Mouse (Mus musculus): ENCODE measurements around the gene Lpar6.

Gene Lpar6

DNA sequence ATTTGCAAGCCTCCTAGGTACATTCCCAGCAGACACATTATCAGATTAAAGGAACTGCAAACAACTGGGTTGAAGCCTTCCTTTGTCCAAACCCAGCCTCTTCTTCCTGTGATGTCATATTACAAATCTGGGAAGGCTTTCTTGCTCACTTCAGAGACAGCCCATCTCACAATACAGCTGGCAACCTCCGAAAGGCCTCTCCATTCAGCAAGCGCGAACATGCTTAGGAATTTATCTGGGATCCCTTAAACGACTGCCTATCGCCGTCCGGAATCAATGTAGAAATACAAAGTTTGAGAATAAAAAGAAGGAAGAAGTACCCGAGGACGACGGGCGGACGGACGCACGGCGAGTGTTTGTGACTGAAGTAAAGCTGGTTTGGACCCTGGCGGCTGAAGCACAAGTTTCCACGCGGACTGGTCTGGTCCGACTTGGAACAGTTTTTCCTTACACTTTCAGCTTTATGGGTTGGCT lies at the start of gene Lpar6:
Gene Lpar6, plus strand, starts transcription at position 48 of the 474 bp plus-strand sequence.
- DNase-seq: peak; percentile 74

DNA sequence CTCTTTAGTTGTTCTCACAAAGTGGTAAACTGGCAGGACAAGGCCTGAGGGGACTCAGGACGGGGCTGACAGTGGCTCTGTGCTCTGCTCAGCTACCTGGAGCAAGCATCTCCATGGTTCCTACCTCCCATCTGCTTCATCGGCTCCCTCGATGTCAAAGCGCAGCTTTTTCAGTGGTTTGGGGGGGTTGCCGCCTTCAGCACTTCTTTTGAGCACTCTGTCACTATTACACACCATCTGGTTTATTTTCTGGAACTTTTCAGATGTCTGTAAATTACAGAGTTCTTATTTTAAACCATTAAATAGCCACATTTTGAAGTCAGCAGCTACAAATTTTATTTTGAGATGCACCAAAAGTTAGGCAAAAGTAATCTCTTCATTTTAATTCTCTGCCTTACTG lies 38.6 kb upstream of the Lpar6 start:
- DNase-seq: no peak

DNA sequence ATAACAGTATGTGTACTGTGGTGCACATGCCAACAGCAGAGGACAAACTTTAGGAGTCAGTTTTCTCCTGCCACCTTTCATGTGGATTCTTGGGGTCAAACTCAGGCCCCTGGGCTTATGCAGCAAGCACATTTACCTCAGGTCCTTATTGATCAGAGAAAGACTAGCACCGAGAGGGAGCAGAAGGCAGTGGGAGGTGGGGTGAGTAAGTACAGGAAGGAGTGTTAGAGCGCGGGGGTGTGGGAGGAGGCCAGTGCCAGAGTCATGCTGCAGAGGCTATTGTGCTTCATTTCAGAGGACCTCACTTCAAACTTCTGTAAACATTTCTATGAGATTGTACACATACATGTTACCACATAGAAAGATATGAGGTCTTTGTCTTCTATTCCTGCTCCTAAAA lies 36.2 kb upstream of the Lpar6 start:
- no peak for DNase-seq

DNA sequence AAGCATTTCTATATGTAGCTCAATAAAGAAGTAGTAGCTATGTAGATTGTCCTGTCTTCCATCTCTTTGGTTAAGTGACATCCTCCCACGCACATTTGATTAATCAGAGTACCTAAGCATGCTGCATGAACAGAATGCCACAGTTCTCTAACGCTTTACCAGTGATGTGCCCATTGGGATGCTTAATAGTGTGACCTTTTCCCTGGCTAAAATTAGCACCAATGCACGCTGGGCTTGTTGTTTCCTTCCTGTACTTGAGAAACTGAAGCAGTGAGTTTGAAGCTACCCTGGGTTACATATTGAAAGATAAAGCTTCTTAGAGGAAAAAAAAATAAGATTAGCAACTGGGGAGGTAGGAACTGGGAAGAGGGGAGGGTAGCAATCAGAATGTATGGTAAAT lies 33.7 kb upstream of the Lpar6 start:
- no peak for DNase-seq

DNA sequence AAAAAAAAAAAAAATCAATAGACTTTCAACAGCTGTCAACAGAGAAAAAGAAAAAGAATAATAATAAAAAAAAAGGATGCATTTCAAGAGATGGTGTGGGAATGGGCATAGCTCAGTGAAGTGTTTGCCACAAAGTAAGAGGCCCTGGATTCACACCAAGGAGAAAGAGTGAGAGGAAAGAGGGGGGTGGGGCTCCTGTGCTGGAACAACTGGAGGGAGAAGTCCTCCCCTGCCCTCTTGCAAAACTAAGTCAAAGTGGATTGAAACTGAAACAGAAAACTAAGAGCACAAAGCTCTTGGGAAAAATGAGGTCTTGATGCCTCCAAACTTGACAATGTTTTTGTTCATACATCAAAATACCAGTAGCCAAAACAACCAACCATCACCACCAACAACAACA lies 28.4 kb upstream of the Lpar6 start:
- DNase-seq: no peak

DNA sequence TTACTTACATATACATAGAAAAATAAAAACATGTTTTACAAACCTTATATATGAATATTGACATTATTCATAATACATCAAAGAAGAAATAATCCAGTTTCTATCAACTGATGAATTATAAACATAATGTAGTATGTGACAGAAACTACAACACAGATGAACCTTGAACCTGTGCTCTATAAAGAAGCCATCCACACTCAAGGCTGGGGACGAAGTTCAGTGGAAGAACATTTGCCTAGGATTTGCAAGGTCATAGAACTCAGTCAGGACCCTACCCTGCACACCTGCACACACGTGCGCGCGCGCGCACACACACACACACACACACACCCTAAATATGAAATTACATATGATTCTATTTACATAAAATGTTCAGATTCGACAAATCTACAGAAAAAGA lies 27.5 kb upstream of the Lpar6 start:
- no peak for DNase-seq

DNA sequence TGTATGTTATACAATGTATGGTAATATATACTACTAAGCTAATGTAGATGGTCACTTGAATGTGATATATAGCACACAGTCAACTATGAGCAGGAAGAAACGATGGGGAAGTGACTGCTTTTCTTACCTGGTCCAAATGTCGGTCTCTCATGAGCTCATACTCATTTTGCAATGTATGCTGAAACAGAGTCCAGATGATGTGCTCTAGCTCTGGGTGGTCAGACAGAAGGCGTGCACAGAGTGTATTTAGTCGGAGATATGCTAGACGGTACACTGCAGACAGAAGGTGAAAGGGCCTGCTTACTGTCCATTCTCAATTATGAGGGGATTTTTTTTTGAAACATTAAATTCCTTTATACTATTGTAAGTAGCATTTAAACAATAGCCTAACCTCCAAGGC lies 26.2 kb upstream of the Lpar6 start:
- DNase-seq: no peak

DNA sequence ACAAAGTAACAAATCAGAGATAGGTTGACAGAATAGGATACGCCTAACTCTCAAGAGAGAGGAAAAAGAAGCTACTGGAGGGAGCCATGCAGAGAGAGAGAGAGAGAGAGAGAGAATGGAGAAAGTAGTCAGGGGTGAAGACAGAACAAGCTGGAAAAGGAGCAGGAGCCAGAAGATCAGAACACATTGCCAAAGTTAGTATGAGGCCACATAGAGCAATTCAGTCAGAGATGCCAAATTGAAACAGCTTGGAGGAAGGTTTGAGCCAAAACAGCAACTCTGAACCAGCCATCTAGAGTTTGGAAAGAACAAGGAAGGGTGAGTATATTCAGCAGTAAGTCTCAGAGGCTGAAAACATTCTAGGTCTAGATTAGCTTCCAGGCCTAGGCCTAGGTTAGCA lies 20.6 kb upstream of the Lpar6 start:
- DNase-seq: no peak

DNA sequence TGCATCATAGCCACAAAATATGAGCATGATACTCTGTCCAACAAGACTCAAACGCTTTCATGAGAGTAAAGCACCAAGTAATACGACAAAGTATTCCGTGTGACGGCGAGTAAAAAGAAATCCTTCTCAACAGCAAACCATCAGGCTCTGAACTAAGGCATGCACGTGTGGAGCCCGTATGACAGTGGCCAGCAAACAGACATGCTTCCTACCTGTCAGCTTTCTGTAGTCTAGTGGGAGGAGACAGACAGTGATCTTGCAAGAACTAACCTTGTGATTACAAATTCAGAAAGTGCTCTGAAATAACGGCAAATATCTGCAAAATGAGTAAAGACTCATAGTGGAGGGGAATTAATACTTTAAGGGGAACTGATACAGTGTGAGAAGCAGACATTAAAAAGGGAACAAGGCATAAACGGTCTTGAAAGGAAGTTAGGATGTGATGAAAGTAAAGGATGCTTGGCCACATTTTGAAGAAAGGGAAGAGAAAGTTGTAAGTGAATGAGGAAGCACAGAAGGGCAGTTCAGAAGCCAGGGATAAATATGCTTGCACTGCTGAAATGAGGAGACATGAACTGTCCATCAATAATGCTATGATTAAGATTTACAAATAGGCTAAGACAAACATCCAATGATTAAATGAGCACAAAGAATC lies 15.3 kb upstream of the Lpar6 start:
- DNase-seq: no peak

DNA sequence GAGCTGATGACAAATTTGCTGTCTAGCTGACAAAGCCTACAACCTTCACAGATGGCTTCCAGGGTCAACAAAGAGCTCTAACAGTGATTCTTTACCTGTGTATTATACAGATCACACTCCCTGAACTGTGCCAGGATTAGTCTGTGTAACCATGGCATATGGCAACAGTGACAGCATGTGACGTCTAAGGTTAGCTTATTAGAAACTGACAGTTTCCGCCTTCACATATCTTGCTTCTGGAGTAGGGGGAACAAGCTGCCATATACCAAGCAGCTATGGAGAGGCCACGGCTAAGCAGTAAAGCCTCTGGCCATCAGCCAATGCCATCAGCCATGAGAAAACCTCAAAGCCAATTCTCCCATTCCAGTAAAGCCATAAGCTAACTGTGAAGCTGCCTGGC lies 11.3 kb upstream of the Lpar6 start:
- DNase-seq: no peak

DNA sequence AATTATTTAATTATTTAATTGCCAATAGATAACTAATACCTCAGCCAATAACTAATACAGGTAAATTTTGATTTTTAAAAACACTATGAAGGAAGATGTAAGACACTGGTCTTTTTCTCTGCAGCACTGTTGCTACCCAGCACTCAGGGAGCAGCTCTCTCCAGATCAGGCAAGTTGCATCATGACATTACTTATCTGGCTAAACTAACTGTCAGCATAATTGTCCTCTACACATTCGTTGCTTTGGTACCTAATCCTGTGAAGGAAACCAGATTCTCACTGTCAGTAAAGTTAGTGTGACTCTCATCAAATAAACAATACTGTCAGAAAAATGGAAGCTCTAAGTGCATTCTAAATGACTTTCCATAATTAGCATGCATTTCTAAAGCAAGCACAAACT lies 10.8 kb upstream of the Lpar6 start:
- DNase-seq: no peak

DNA sequence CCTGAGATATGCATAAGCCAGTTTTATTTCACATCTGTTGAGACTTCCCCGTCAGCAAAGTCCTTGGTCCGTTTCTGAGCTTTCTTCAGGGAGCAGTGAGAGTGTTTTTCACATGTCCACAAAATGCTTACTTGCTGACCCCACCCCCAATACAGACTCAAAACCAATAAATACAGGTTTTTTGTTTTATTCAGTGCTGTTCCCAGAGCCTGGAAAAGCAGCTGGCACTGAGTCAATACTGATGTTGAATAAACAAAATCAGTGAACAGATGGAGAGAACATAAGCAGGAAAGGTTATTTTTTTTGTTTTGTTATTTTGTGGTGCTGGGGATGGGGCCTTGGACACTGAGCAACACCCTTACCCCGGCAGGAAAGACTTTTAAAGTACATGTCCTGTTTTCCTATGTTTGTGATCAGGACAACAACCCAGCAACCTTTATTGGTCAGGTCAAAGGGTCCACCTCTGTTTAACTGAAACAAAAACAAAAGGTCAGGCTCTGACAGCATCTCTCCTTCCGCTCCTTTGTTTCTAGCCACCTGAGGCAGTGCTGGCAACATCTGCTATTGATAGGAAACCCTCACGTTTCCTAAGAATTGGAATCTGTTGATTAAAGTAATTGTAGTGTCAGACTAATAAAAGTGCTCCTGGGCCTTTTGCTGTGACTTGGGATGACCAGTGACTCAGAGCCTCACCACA lies 6.3 kb upstream of the Lpar6 start:
- no peak for DNase-seq

DNA sequence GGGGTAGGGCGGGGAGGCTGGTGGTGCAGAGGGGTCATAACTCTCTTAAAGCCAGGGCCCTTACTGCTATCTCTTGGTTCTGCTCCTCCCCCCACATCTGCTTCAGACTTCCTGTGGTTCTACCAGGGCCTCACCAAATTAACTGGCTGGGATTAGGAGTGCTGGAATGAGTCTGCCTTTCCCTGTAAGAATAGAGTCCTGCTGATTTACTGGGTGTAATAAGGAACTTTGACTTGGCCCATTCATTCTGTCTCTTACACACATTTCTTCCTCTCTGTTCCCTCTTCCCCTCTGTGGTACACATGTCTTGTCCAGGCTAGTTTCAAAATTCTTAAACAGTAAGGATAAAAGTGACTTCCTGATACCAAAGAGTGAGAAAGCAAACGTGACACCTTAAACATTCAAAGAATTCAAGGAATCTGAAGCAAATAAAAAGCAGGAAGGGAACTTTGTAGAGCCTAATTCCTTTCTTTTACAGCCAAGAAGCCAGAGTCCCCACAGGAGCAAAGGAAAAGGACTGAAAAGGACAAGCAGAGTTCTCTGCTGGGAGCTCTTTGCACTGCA lies 3.1 kb upstream of the Lpar6 start:
- no peak for DNase-seq

DNA sequence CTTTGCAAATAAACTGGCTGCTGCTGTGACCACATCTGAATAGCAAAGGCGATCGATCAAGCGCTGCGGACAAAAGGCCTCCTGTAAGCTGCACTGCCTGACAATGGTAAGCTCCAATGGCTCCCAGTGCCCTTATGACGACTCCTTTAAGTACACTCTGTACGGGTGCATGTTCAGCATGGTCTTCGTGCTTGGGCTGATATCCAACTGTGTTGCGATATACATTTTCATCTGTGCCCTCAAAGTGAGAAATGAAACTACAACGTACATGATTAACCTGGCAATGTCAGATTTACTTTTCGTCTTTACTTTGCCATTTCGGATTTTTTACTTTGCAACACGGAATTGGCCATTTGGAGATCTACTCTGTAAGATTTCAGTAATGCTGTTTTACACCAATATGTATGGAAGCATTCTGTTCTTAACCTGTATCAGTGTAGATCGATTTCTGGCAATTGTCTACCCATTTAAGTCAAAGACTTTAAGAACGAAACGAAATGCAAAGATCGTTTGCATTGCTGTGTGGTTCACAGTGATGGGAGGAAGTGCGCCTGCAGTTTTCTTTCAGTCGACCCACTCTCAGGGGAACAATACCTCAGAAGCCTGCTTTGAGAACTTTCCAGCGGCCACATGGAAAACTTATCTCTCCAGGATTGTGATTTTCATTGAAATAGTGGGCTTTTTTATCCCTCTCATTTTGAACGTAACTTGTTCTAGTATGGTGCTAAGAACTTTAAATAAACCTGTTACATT lies 979 bp downstream of the Lpar6 start:
- peak; percentile 65 for DNase-seq

DNA sequence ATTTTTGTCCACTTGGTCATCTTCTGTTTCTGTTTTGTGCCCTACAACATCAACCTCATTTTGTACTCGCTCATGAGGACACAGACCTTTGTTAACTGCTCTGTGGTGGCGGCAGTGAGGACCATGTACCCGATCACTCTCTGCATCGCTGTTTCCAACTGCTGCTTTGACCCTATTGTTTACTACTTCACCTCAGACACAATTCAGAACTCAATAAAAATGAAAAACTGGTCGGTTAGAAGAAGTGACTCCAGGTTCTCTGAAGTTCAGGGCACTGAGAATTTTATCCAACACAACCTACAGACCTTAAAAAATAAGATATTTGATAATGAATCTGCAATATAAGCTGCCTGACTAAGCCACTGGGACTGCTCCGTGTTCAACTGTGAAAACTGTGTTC lies 1.6 kb downstream of the Lpar6 start:
- DNase-seq: peak; percentile 27

DNA sequence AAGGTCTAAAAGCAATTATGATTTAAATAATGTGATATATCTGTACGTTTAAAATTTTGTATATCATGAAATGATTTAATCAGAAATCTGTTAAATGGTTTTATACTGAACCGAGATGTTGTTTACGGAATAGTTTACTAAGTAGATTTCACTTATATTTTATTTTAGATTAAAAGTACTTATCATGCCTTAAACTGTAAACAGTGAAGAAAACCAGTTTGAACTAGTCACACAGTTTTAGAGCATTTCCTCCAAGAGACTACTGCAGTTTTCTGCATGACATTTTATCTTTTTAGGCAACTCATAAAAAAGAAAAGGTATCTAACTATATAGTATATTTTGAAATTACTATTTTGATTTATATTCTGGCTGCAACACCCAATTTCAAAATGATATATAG lies 2.2 kb downstream of the Lpar6 start:
- DNase-seq: no peak

DNA sequence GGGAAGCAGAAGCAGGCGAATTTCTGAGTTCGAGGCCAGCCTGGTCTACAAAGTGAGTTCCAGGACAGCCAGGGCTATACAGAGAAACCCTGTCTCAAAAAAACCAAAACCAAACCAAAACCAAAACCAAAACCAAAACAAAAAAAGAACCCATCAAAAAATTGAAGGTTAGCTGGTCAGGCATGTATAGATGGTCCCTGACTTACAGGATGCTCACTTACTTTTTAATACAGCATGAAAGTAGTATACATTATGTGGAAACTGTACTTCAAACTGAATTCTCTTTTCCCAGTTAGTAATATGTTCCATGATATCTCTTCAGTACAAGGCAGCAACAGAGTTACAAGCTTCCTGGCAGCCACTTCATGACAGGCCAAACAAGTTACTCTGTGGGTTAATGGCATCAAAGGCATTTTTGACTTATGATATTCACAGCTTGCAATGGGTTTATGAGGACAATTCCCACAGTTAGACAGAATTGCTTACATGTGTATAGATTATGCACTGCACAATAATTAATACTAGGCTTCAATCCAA lies 6.4 kb downstream of the Lpar6 start:
- DNase-seq: no peak

DNA sequence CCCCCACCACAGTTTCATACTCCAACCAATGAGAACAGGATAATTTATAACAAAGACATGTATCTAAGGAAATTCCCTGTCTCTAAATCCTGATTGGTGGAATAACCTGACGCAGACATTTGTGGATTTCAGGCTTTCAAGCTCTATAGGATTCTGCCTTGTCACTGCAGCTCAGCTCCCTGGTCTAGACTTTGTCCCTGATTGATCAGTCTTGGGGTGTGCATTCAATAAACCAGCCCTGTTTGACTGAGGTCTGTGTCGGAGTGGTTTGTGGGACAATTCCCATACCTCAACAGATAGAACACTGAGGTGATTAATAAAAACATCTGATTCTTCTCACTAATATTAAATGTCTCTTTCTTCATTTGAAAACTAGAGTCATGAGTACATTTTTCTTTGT lies 12.4 kb downstream of the Lpar6 start:
- DNase-seq: no peak

DNA sequence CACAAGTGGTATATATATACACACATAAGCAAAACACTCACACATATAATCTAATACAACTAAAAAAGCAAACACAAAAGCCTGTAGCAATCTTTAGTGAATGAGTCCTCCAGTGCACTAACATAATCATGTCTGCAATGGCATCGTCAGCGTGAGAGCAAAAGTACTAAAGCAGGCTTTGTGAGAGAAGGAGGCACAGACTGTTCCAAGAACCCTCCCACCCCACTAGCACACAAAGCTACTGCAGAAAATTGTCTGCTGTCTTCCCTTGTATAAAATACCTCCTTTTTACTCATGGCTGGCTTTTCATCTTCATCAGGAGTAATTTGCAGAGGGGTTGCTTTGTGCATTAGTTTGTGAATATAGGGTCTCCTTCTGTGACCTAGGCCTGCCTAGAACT lies 14.6 kb downstream of the Lpar6 start:
- DNase-seq: no peak

DNA sequence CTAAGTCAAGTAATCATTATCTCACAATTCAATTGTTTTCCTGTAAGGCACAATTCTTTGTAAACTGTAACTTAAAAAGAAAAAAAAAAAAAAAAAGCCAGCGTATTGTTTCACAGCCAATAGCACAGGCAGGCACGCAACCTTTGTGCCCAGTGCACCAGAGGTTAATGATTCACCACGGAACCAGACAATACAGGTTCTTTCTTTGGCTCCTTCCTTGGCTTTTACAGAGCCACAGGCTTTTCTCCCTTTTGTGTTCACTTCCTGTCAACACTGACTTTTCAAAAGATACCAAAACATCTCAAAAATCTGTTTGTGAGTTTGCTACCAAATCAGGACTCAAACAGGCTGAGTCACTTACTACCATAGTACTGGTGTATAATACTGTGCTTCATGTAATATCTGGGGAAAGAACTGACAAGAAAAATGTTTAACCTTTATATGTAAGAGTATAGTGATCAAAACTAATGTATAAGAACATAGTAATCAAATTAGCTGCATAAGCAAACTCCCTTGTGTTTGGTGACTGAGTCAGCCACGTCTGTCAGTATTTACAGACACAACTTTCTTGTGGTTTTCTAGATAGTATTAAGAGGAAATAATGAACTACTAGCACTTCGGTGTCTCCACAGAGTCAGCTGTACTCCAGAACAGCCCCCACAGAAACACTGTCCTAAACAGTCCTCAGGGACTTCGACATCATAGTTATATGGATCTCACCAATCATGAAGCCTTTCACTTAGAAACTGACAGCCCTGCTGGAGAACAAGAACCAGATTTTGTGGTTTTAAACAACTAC lies 16.0 kb downstream of the Lpar6 start:
- DNase-seq: peak; percentile 66

DNA sequence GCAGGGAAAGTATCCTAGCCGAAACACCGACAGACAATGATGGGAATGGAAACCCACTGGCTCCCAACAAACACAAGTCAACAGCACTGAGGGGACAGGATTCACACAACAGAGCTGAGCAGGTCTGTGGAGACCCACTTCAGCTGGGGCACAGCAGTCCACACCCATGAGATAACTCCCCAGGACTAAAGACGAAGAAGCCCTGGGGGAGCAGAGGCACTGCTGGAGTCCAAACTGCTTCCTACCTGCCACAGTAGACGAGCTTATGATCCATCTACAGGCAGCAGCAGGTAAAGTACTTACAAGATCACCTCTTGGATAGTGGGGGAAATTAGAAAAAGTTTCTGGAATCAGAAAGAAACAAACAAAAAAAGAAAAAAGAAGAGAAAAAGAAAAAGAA lies 16.7 kb downstream of the Lpar6 start:
- peak; percentile 28 for DNase-seq

DNA sequence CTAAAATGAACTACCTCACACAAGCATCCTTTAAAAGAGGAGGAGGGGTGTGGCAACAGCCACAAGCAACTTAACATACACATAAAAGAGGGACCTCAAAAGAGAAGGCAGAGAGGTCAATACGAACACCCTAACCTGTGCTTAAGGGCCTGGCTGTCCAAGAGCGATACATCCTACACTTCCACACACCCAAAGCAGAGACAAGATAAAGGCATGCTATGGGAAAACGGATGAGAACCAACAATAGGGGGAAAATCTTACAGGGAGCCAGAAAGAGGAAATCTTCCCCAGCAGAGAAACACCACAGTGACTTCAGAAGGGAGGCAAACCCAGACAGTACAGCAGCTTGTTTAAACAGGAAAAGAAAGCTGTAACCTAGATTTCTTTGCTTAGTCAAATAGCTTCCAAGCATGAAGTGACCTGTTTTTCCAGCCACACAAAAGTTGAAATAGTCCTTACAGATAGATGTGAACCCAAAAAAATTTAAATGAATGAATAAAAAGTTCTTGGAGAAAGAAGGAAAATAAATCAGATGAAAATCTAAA lies 17.8 kb downstream of the Lpar6 start:
- no peak for DNase-seq

All from kidney, adult 18-20 months (tissue).